Mouse (Mus musculus): Measurements from ENCODE around the gene Elmo3. TPM values are rescaled to one million over a fixed set of nuclear protein-coding genes. Genes with fewer than 3 reads are reported as not detected.

Elmo3 gene
- 1 to 10 TPM in 3 of 4 experiments, under 1 TPM in 1; 0.75 to 1.8 (median 1.3) TPM for total RNA-seq (2022)

DNA sequence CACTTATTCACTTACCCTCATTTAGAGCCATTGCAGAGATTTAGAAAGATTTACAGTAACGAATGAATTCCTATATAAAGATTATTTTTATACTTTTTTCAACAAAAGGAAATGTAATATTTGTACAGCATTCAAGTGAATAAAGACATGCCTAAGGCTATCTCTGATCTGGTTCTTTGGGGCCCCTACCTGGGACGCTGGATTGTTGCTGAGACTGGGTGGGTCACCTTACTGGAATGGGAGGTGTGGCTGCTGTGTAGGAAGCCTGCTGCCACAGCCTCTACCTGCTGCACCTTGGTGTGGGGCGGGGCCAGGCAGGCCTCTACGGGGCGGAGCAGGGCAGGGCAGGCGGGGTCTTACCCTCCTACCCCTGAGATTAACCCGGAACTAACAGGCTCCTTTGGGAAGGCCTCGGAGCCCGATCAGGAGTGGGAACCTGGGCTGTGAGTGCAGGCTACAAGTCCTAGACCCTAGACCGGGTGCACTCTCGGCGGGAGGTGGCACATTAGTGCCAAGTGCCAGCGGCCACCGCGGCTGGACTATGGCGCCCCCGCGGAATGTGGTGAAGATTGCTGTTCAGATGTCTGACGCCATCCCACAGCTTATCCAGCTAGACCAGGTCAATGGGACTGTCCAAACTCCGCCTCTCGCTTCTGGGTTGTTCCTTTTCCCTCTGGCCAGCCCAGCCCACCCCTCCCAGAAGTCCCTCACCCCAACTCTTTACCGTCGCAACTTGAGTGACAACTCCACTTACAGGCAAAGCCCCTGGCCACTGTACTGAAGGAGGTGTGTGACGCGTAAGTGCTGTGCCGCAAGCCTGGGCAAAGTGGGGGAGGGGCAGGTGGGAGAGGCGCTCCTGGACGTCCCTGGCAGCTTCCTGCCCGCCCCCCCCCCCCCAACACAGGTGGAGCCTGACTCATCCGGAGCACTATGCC is at the start of gene Elmo3:
Elmo3 (plus strand) TSS at position 391 of the 935 bp plus-strand sequence.
- no peak for DNase-seq (ENCODE audit: low spot score)

- DNase-seq (ENCODE audit: low spot score): no peak
These were observed 47.9 kb upstream of the Elmo3 start for GRCm38 (mm10) chr8:105257318-105258114.

DNA sequence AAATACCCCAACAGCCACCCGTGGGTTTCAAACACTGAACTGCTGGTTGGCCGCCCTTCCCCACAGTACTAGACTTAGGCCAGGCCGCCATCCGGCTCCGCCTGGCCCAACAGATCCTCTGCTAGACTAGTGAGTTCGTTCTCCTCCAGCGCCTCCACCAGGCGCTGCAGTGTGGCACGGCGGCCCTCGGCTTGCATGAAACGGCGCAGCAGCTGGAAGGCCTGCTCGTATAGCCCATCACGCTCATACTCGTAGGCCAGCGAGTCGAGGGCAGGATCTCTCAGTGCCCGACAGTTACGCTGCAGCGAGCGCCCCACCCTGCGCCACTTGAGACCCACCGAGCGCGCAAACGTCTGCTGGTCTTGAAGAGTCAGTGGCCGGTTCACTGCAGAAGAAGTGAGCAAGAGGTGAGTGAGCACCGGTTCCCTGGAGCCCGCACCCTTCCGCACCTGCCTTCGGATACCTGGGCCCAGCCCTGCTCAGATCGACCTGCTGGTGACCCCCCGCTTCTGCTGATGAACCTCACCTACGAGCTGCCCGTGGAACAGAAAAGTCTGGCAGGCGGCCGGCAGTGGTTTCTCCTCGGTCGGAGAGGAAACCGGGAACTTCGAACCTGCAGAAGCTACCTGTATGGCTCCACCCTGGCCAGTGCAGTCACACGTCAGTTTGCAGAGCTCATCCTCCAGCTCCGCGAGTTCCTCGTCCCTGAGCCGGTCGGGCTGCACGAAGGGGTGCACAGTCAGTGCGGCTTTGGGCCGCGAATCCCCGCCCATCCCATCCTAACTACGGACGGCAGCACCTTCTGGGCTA is 46.3 kb upstream of the Elmo3 start:
- DNase-seq (ENCODE audit: low spot score): no peak

DNA sequence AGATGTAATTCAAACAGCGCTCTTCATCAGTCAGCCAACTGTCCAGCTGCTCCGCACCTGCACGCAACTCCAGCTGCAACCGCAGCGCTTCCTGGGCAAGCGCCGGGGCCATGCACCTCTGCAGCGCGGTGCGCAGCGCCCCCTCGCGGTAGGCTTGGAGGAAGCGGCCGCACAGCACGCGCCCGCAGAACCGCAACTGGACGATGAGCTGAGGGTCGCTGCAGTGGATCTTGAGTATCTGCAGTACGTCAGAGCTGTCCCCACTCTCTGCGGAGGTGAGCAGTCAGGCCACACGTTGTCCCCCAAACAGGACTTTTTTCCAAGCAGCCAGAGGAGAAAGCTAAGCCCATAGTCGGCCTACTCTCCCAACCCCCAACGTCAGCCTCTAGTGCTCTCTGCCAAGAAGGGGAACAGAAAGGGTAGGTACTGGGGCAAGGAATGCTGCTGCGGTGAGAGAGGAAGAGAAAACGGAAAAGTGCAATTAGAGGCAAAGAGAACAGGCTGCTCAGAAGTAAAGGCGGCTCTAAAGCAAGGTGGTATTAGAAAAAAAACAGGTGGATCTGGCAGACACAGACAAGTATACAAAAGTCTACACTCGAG is 45.6 kb upstream of the Elmo3 start:
- no peak for DNase-seq (ENCODE audit: low spot score)

GRCm38 (mm10) chr8:105260371-105261099 is 44.9 kb upstream of the Elmo3 start:
- no peak for DNase-seq (ENCODE audit: low spot score)

- no peak for DNase-seq (ENCODE audit: low spot score)
These were observed 43.9 kb upstream of the Elmo3 start for GRCm38 (mm10) chr8:105261326-105261980.

- DNase-seq (ENCODE audit: low spot score): no peak
These were observed 42.0 kb upstream of the Elmo3 start for GRCm38 (mm10) chr8:105263244-105263912.

DNA sequence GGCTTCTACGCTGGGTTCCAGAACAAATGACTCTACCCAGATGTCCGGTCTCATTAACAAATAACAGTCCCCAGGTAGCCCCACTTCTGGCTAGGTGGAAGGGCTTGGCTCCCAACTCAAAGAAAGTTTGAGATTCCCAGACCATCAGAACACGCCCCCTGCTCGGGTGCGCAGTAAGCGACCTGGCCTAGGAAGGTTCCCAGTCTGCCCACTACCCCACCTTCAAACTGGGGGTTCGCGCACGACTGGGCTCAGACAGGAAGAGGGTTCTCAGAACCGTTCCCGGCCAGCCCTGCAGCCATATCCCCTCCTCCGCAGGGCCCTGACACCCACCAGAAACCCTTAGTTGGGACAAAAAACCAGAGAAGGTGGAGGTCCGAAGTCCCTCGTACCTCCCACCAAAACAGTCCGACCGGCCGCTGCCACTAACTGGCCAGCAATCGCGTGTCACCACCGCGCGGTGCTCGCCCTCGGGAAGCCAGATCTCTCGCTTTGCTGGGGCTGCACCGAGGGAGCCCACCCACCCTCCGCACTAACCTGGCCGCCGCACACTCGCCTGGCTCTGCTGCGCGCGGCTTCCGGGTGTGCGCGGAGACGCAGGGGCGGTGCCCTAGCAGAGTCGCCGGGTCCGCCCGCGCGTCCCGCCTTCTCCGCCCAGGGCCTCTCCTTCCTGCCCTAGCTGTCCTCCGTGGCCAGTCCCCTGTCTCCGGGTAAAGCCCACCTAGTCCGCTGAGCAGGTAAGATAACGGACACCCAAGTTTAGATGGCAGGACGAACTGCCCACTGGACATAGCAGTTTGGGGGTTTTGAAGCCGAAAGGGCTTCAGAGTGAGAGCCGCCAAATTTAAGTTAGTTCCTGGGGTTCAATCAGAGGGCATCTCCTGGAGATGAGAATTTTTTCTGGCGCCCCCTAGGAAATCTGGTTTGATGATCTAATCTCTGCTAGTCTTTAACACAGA is 41.1 kb upstream of the Elmo3 start, which contains the start of the genes Tradd and Fbxl8:
Tradd (minus strand) TSS at position 586 of the 959 bp plus-strand sequence.
Fbxl8 (plus strand) TSS at position 625 of the 959 bp plus-strand sequence.
- peak; percentile 78 for DNase-seq (ENCODE audit: low spot score)

DNA sequence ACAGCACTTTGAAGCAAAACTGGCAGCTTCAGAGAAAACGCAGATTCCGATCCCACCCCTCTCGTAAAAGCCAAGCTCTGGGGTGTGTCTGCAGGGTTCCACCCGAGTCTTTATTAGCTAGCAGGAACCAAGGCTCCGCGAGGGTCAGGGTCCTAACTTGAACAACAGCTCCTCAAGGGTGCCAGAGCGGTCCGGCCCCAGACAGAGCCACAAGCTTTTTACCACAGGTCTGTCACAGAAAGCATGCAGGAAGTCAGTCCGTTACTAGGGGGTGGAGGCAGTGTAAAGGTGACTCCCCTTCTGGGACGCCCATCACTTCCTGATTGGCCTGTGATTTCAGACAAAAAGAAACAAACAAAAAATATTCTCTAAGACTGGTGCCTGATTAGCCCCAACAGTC is 40.3 kb upstream of the Elmo3 start:
- DNase-seq (ENCODE audit: low spot score): no peak

GRCm38 (mm10) chr8:105266775-105267174 is 38.6 kb upstream of the Elmo3 start:
- no peak for DNase-seq (ENCODE audit: low spot score)

GRCm38 (mm10) chr8:105268342-105269074 is 36.9 kb upstream of the Elmo3 start:
- no peak for DNase-seq (ENCODE audit: low spot score)

- no peak for DNase-seq (ENCODE audit: low spot score)
These were observed 36.3 kb upstream of the Elmo3 start for GRCm38 (mm10) chr8:105269075-105269458.

DNA sequence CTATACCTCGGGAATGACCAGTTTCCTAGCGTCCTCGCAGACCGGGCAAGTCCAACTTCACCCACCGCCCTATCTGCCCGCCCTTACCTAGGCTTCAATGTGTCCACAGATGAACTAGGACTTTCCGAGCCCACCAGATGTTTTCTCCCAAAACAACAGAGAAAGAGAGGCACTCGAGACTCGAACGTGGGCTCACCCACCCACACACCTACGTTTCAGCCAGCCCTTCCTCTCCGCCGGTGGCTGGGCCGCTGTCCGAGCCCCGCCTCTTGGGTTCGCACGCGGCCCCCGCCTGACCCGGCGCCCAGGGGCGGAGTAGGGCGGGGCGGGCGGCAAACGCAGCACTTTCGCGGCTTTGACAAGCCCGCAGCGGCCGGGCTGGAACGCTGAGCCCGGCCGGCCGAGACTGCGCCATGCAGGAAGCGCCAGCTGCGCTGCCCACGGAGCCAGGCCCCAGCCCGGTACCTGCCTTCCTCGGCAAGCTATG is 35.9 kb upstream of the Elmo3 start, which contains the start of gene Hsf4:
Hsf4 (plus strand) TSS at position 341 of the 487 bp plus-strand sequence.
- DNase-seq (ENCODE audit: low spot score): peak; percentile 53

DNA sequence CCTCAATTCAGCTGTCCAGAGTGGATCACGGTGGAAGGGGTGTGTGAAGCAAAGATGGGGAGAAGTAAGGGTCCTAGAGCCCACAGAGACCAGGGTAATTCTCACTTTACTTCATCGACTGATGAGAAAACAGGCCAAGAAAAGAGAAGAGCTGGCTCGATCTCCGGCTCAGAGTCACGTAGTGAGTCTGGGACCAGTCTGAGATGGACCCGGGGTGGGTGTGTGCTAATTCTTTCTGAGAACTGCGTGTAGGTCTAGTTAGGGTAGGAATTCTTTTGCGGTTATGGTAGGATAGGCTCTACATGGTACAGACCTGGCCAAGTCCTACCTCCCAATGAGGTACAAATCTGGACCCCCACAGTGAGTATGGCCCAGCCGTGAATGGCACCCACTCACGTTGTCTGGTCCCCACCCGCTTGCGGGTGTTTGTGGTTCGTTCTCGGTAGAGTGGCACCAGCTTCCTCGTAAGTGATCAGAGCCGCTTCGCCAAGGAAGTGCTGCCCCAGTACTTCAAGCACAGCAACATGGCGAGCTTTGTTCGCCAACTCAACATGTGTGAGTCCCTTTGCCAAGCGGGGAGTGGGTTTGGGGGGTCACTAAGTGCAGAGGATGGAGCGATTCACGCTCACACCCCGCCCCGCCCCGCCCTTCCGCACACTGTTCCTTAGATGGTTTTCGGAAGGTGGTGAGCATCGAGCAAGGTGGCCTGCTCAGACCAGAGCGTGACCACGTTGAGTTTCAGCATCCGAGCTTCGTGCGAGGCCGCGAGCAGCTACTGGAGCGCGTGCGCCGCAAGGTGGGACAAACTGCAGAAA is 35.1 kb upstream of the Elmo3 start:
- no peak for DNase-seq (ENCODE audit: low spot score)

- DNase-seq (ENCODE audit: low spot score): no peak
These were observed 34.5 kb upstream of the Elmo3 start for GRCm38 (mm10) chr8:105270916-105271186.

DNA sequence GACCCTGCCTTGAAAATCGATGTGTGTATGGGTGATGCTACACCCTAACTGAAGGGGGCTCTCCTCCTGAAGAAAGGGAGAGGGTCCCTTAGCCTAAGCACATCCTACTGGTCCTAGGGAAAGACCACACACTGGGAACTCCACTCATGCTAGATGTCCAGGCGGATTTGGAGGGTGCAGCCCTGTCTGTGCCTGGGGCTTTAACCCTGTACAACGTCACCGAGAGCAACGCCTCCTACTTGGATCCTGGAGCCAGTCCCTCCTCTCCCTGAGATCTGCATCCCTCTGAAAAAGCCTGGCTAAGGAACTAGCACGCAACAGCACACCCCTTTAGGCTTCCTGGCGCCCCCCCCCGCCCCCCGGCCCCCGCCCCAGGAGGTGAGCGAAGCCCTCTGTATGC is 30.0 kb upstream of the Elmo3 start:
- DNase-seq (ENCODE audit: low spot score): no peak

Measured in heart, adult 8-10 months (tissue).